Mouse (Mus musculus) testis, adult 2 months (tissue): ENCODE measurements around the gene Plac9a.
"Not testable (repeated sequence)": the region's sequence is repeated elsewhere in the genome, so short reads cannot be mapped to it uniquely, and the experiment has no call there.

Source experiments
- CTCF ChIP-seq: fragments of 200-500 bp; IDR thresholded peaks from 2 replicates; pipeline ENCODE4 v1.5.1; 2012; ENCODE audit warnings: low read depth, mild to moderate bottlenecking, inconsistent platforms, low read length, moderate library complexity; ENCODE audit not compliant: control insufficient read depth, insufficient read depth, insufficient replicate concordance
- POLR2A ChIP-seq: fragments of 200-500 bp; IDR thresholded peaks from 2 replicates; pipeline ENCODE4 v1.6.1; 2012; ENCODE audit warnings: low read depth, mild to moderate bottlenecking, inconsistent platforms, low read length, moderate library complexity; ENCODE audit not compliant: control insufficient read depth

DNA sequence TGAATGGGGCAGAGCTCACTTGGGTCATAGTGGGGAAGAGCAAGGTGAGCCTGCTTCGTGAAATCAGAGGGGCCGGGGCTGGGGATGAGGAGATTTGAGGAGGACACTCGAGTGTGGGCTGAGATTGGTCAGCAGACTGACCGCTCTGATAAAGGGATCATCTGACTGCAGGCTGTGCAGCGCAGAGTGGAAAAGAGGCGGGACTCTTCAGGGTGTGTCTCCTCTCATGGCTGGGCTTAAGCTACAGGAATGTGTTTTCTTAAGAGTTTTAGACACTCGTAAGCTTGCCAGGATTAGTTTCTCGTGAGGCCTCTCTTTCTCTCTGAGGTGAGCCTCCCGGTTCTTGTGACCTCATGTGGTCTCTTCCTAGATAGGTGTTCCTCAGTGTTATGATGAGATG is 21.1 kb downstream of the Plac9a start:
- not testable (repeated sequence) for TF ChIP-seq POLR2A, CTCF
